Mouse (Mus musculus) embryonic stem cell, embryonic (primary cell): ENCODE measurements around the gene Gm21976.

Source experiments
- CTCF ChIA-PET, 4 experiments: fragments of 300-600 bp in 2 of 4; fragments of 350-600 bp in 2 of 4; sonication (Branson Sonifier 250); formaldehyde crosslinking; loops; one replicate each; lab custom pipeline; 2022; ENCODE audit warnings: inconsistent platforms in 2 of 4; lab: Charles Lee
- POLR2A ChIA-PET, 4 experiments: fragments of 300-600 bp in 2 of 4; fragments of 350-600 bp in 2 of 4; sonication (Branson Sonifier 250); formaldehyde crosslinking; loops; one replicate each; lab custom pipeline; 2022; ENCODE audit warnings: antibody characterized with exemption in 4 of 4, inconsistent platforms in 1 of 4; lab: Charles Lee

The Gm21976 gene

GRCm38 (mm10) chr13:98279686-98280085, at the start of gene Gm21976:
Gene Gm21976 (plus strand): TSS chr13:98279887.
- ChIA-PET CTCF (no interaction called here), POLR2A (no interaction called here)

- CTCF ChIA-PET, result interaction anchor here in 1 of 4 experiments (1.3 kb wide), 1 partner anchor 7 kb away, joined by 3 read pairs; no protein-coding TSS in a partner anchor
- POLR2A ChIA-PET, result interaction anchor here in 1 of 4 experiments (0.7 kb wide), 1 partner anchor 10 kb away, joined by 3 read pairs; no protein-coding TSS in a partner anchor
Measured at GRCm38 (mm10) chr13:98230511-98230910, 49.2 kb upstream of the Gm21976 start.

- POLR2A ChIA-PET, result no interaction called here
Measured at GRCm38 (mm10) chr13:98235451-98235850, 44.2 kb upstream of the Gm21976 start.

GRCm38 (mm10) chr13:98239978-98240641, 39.6 kb upstream of the Gm21976 start:
- POLR2A ChIA-PET, result interaction anchor here in 3 of 4 experiments (0.5 to 2.8 kb wide), 7 partner anchors 9 to 297 kb away, joined by 3 to 10 read pairs (median 3); no protein-coding TSS in a partner anchor
- CTCF ChIA-PET, result interaction anchor here in 3 of 4 experiments (0.6 to 6.6 kb wide), 9 partner anchors 15 to 215 kb away, joined by 3 to 45 read pairs (median 4); no protein-coding TSS in a partner anchor

More at GRCm38 (mm10) chr13:98235451-98235850, 44.2 kb upstream of the Gm21976 start:
- CTCF ChIA-PET, result no interaction called here

GRCm38 (mm10) chr13:98241531-98242282, 38.0 kb upstream of the Gm21976 start:
- ChIA-PET POLR2A (interaction anchor here in 1 of 4 experiments (2.8 kb wide), 1 partner anchor 210 kb away, joined by 10 read pairs; no protein-coding TSS in a partner anchor), CTCF (interaction anchor here in 2 of 4 experiments (0.8 to 6.6 kb wide), 5 partner anchors 14 to 211 kb away, joined by 3 to 45 read pairs (median 4); no protein-coding TSS in a partner anchor)

- ChIA-PET CTCF (interaction anchor here in 2 of 4 experiments (1.1 to 6.6 kb wide), 3 partner anchors 10 to 219 kb away, joined by 3 to 45 read pairs (median 3); no protein-coding TSS in a partner anchor), POLR2A (interaction anchor here in 1 of 4 experiments (0.6 to 1.0 kb wide), 2 partner anchors 33 to 67 kb away, joined by 3 read pairs; no protein-coding TSS in a partner anchor)
Measured at GRCm38 (mm10) chr13:98244571-98245350, 34.9 kb upstream of the Gm21976 start.

GRCm38 (mm10) chr13:98245386-98245785, 34.3 kb upstream of the Gm21976 start:
- POLR2A ChIA-PET, result interaction anchor here in 1 of 4 experiments (1.2 kb wide), 1 partner anchor 214 kb away, joined by 3 read pairs; no protein-coding TSS in a partner anchor

GRCm38 (mm10) chr13:98249594-98249993, 30.1 kb upstream of the Gm21976 start:
- POLR2A ChIA-PET, result interaction anchor here in 2 of 4 experiments (0.9 to 1.3 kb wide), 3 partner anchors 10 to 219 kb away, joined by 3 to 4 read pairs (median 3); partner anchors contain the start of genes Ankra2 (in 1 of the 2) and Utp15 (in 1 of the 2)
- CTCF ChIA-PET, result no interaction called here

More at GRCm38 (mm10) chr13:98245386-98245785, 34.3 kb upstream of the Gm21976 start:
- CTCF ChIA-PET, result interaction anchor here in 1 of 4 experiments (1.1 kb wide), 1 partner anchor 9 kb away, joined by 3 read pairs; no protein-coding TSS in a partner anchor

GRCm38 (mm10) chr13:98254921-98255320, 24.8 kb upstream of the Gm21976 start:
- POLR2A ChIA-PET, result interaction anchor here in 2 of 4 experiments (0.5 to 3.0 kb wide), 6 partner anchors 9 to 224 kb away, joined by 3 to 12 read pairs (median 4); no protein-coding TSS in a partner anchor

GRCm38 (mm10) chr13:98262636-98263457, 16.8 kb upstream of the Gm21976 start, which contains the start of the genes Utp15 and Ankra2:
Gene Utp15 (minus strand): TSS chr13:98263041.
Gene Ankra2 (plus strand): TSS chr13:98263074.
- POLR2A ChIA-PET, result interaction anchor here in 3 of 4 experiments (0.5 to 1.6 kb wide), 25 partner anchors 8 to 456 kb away, joined by 3 to 16 read pairs (median 4); partner anchors contain the start of genes Btf3 (in 1 of the 3) and Foxd1 (in 1 of the 3)
- CTCF ChIA-PET, result interaction anchor here in 1 of 4 experiments (1.6 kb wide), 1 partner anchor 232 kb away, joined by 6 read pairs; no protein-coding TSS in a partner anchor

More at GRCm38 (mm10) chr13:98254921-98255320, 24.8 kb upstream of the Gm21976 start:
- CTCF ChIA-PET, result interaction anchor here in 3 of 4 experiments (0.6 to 1.9 kb wide), 7 partner anchors 10 to 224 kb away, joined by 3 to 8 read pairs (median 4); no protein-coding TSS in a partner anchor

- CTCF ChIA-PET, result interaction anchor here in 1 of 4 experiments (1.6 kb wide), 1 partner anchor 233 kb away, joined by 6 read pairs; no protein-coding TSS in a partner anchor
- POLR2A ChIA-PET, result interaction anchor here in 3 of 4 experiments (0.5 to 1.6 kb wide), 24 partner anchors 9 to 456 kb away, joined by 3 to 16 read pairs (median 4); partner anchors contain the start of genes Btf3 (in 1 of the 3) and Foxd1 (in 1 of the 3)
Measured at GRCm38 (mm10) chr13:98263458-98263987, 16.2 kb upstream of the Gm21976 start.

GRCm38 (mm10) chr13:98264111-98264510, 15.6 kb upstream of the Gm21976 start:
- POLR2A ChIA-PET, result interaction anchor here in 1 of 4 experiments (0.6 to 1.1 kb wide), 2 partner anchors 12 to 333 kb away, joined by 3 read pairs; no protein-coding TSS in a partner anchor
- CTCF ChIA-PET, result no interaction called here

- ChIA-PET CTCF (no interaction called here), POLR2A (interaction anchor here in 2 of 4 experiments (1.0 to 1.3 kb wide), 2 partner anchors 11 to 14 kb away, joined by 3 read pairs; partner anchors contain the start of genes Ankra2 (in 1 of the 2) and Utp15 (in 1 of the 2))
Measured at GRCm38 (mm10) chr13:98274023-98274422, 5.7 kb upstream of the Gm21976 start.

GRCm38 (mm10) chr13:98275646-98276045, 4.0 kb upstream of the Gm21976 start:
- CTCF ChIA-PET, result interaction anchor here in 1 of 4 experiments (1.1 kb wide), 1 partner anchor 245 kb away, joined by 3 read pairs; no protein-coding TSS in a partner anchor
- POLR2A ChIA-PET, result interaction anchor here in 1 of 4 experiments (1.2 kb wide), 1 partner anchor 12 kb away, joined by 4 read pairs; no protein-coding TSS in a partner anchor

GRCm38 (mm10) chr13:98276253-98276652, 3.4 kb upstream of the Gm21976 start:
- POLR2A ChIA-PET, result no interaction called here

More at GRCm38 (mm10) chr13:98276253-98276652, 3.4 kb upstream of the Gm21976 start:
- CTCF ChIA-PET, result interaction anchor here in 1 of 4 experiments (1.1 kb wide), 1 partner anchor 245 kb away, joined by 3 read pairs; no protein-coding TSS in a partner anchor
